Mouse (Mus musculus) cerebellum, adult (tissue): Measurements from ENCODE around the gene Saa4.
"Not testable (repeated sequence)": the region's sequence is repeated elsewhere in the genome, so short reads cannot be mapped to it uniquely, and the experiment has no call there.

ENCODE experiments used
- ATAC-seq: cut with Nextera tagmentation; 2 replicates; pipeline ENCODE4 v1.9.2; 2017; ENCODE audit warnings: mild to moderate bottlenecking, moderate library complexity, mixed read lengths; ENCODE audit not compliant: insufficient number of reproducible peaks, low FRiP score, low TSS enrichment

The Saa4 gene

GRCm38 (mm10) chr7:46718591-46719270 is 13.7 kb downstream of the Saa4 start:
- peak; percentile 91 for ATAC-seq

GRCm38 (mm10) chr7:46716897-46717296 is 15.5 kb downstream of the Saa4 start:
- ATAC-seq: no peak

- ATAC-seq: no peak
Measured at GRCm38 (mm10) chr7:46715600-46715999, 16.8 kb downstream of the Saa4 start, which contains the start of gene Saa3. TSS of gene Saa3 (minus strand) at chr7:46715700.

GRCm38 (mm10) chr7:46714518-46714917 is 17.9 kb downstream of the Saa4 start:
- ATAC-seq: no peak

- no peak for ATAC-seq
Measured at GRCm38 (mm10) chr7:46712250-46712649, 20.2 kb downstream of the Saa4 start.

GRCm38 (mm10) chr7:46710390-46710844 is 22.0 kb downstream of the Saa4 start, which contains the start of gene Saal1:
TSS of gene Saal1 (minus strand) at chr7:46710680.
- ATAC-seq: peak; percentile 86; the same call in 1 of the 2 replicates

- no peak for ATAC-seq
Measured at GRCm38 (mm10) chr7:46700521-46701025, 31.8 kb downstream of the Saa4 start.

- ATAC-seq: no peak
Measured at GRCm38 (mm10) chr7:46696754-46697153, 35.6 kb downstream of the Saa4 start.

GRCm38 (mm10) chr7:46686827-46687226 is 45.6 kb downstream of the Saa4 start:
- no peak for ATAC-seq

- no peak for ATAC-seq
Measured at GRCm38 (mm10) chr7:46680732-46681131, 51.7 kb downstream of the Saa4 start.

- not testable (repeated sequence) for ATAC-seq
Measured at GRCm38 (mm10) chr7:46679044-46679443, 53.4 kb downstream of the Saa4 start.

GRCm38 (mm10) chr7:46678417-46678816 is 54.0 kb downstream of the Saa4 start:
- no peak for ATAC-seq
